Mouse (Mus musculus) ES-E14 (cell line): ENCODE measurements around the gene H2-DMb1.
A peak's percentile ranks its signal among the peaks of the same experiment; 100 is the strongest.

Experiments
- CHD2 ChIP-seq: IDR thresholded peaks from 2 replicates; pipeline ENCODE4 v1.6.1; 2014; ENCODE audit warnings: mild to moderate bottlenecking, low read depth, low read length, inconsistent platforms
- ZC3H11A ChIP-seq: IDR thresholded peaks from 2 replicates; pipeline ENCODE4 v1.6.1; 2012; ENCODE audit warnings: low read depth, mild to moderate bottlenecking, inconsistent platforms, low read length, borderline replicate concordance
- ZNF384 ChIP-seq: IDR thresholded peaks from 2 replicates; pipeline ENCODE4 v1.6.1; 2012; ENCODE audit warnings: low read depth, low read length, inconsistent platforms

- TF ChIP-seq CHD2: 0 out of 2 replicates have a peak, but pooled peaks have one; percentile 14
- no peak for TF ChIP-seq ZC3H11A
- no peak for TF ChIP-seq ZNF384
Observed at GRCm38 (mm10) chr17:34121172-34121878, 31.5 kb upstream of the H2-DMb1 start.
